In genomic region chr17:73703571-73703970, GRCm38 (mm10) we compare ENCODE assay signal across 20 mouse cellular contexts. TPM values are rescaled to one million over a fixed set of nuclear protein-coding genes. Genes with fewer than 3 reads are reported as not detected.
"Had no signal": no experiment of that assay in that cellular context is flagged by ENCODE, and none has a peak within 500 bp of the region (broad histone marks: within the 10 kb centered on the region; RNA-seq: fewer than 3 reads in every experiment).

No protein-coding gene starts in this region.

- H3K4me2 ChIP-seq: lung, embryonic 14.5 days; midbrain, embryonic 12.5 days; neural tube, embryonic 13.5 days; neural tube, embryonic 15.5 days had no signal

- H3K9ac ChIP-seq: lung, embryonic 14.5 days; midbrain, embryonic 12.5 days; neural tube, embryonic 13.5 days; neural tube, embryonic 15.5 days had no signal

- H3K36me3 ChIP-seq: midbrain, embryonic 10.5 days; midbrain, embryonic 12.5 days; neural tube, embryonic 13.5 days; neural tube, embryonic 15.5 days had no signal

- H3K9me3 ChIP-seq: midbrain, embryonic 10.5 days; midbrain, embryonic 12.5 days; neural tube, embryonic 13.5 days; neural tube, embryonic 15.5 days had no signal

- DNase-seq: lung, embryonic 14.5 days; lung, postnatal 10 days; lung, postnatal 4 days; midbrain, embryonic 14.5 days; retina, postnatal 1 day; right cerebral cortex, adult 18-20 months; right cerebral cortex, postnatal 25 days; right cerebral cortex, postnatal 4 days; spleen, adult 18-20 months; thymus, adult 18-20 months; thymus, postnatal 14 days; thymus, postnatal 36 days had no signal

- H3K27ac ChIP-seq: midbrain, embryonic 10.5 days; midbrain, embryonic 12.5 days; neural tube, embryonic 13.5 days had no signal

- ATAC-seq: midbrain, embryonic 16.5 days had no signal

- H3K4me3 ChIP-seq: midbrain, embryonic 10.5 days; midbrain, embryonic 12.5 days; myocyte; neural tube, embryonic 13.5 days; neural tube, embryonic 15.5 days had no signal

- H3K27me3 ChIP-seq: neural tube, embryonic 15.5 days had no signal

RNA-seq across cellular contexts. Expression of gene Galnt14, which starts 6.7 kb away (rescaled TPM):
- total RNA-seq: megakaryocyte, adult 5-6 weeks; megakaryocyte-erythroid progenitor cell, adult 5-6 weeks had no signal
- polyA plus RNA-seq: myocyte had no signal
